Mouse (Mus musculus): ENCODE results near the gene Scoc. TPM values are rescaled to one million over a fixed set of nuclear protein-coding genes. Genes with fewer than 3 reads are reported as not detected.
A peak's percentile ranks its signal among the peaks of the same experiment; 100 is the strongest.
"Not testable (repeated sequence)": the region's sequence is repeated elsewhere in the genome, so short reads cannot be mapped to it uniquely, and the experiment has no call there.

Scoc gene
- 109 and 127 TPM in 2 replicates for polyA plus RNA-seq (2016; fragmentation: Nextera tagmentation; extraction: Ambion mirVana)

- H3K9ac ChIP-seq (replicated peaks): no peak within 1 kb of the TSS
- H3K4me2 ChIP-seq: no peak within 1 kb of the TSS
- WGBS: 81% methylated on average over 14 of the region's 14 CpGs
- H3K36me3 ChIP-seq: no peaks in the 10 kb centered on the region
- H3K4me1 ChIP-seq (replicated peaks): no peaks in the 10 kb centered on the region
- no peaks in the 10 kb centered on the region for H3K9me3 ChIP-seq
- no peaks in the 10 kb centered on the region for H3K27me3 ChIP-seq
- no peak within 1 kb of the TSS for H3K4me3 ChIP-seq (replicated peaks)
- no peak within 1 kb of the TSS for H3K27ac ChIP-seq
- ATAC-seq (ENCODE audit: insufficient number of reproducible peaks, insufficient read depth, low FRiP score, low TSS enrichment, low read depth): no peak
These were observed at the start of gene Scoc for GRCm38 (mm10) chr8:83458222-83458621. TSS of gene Scoc (minus strand) at chr8:83458391.

DNA sequence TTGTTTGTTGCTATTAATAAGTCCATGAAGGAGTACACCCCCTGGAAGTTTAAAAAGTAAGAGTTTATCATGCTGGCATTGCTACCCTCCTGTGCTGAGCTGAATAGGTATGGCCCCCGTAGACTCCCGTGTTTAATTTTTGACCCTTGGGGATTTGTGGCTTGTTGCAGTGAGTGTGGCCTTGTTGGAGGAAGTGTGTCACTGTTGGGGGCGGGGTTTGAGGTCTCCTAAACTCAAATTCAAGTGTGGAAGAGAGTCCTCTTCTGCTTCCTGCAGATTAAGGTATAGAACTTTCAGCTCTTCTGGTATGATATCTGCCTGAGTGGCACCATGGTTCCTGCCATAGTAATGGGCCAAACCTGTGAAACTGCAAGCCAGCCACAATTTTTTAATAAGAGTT lies 1.4 kb upstream of the Scoc start:
- Histone ChIP-seq H3K4me2 (no peak overlapping the region), H3K36me3 (no peaks in the 10 kb centered on the region), H3K4me1 (replicated peaks) (no peaks in the 10 kb centered on the region), H3K4me3 (replicated peaks) (no peak overlapping the region), H3K27me3 (no peaks in the 10 kb centered on the region), H3K9ac (replicated peaks) (no peak overlapping the region), H3K27ac (no peak overlapping the region), H3K9me3 (no peaks in the 10 kb centered on the region)
- WGBS: 71% methylated on average over 3 of the region's 3 CpGs
- ATAC-seq (ENCODE audit: insufficient number of reproducible peaks, insufficient read depth, low FRiP score, low TSS enrichment, low read depth): no peak

GRCm38 (mm10) chr8:83457121-83457520 lies 1.1 kb downstream of the Scoc start:
- no peaks in the 10 kb centered on the region for H3K27me3 ChIP-seq
- no peak overlapping the region for H3K27ac ChIP-seq
- H3K4me3 ChIP-seq (replicated peaks): no peak overlapping the region
- H3K9ac ChIP-seq (replicated peaks): no peak overlapping the region
- H3K36me3 ChIP-seq: no peaks in the 10 kb centered on the region
- no peak overlapping the region for H3K4me2 ChIP-seq
- 65% methylated on average over 6 of the region's 6 CpGs for WGBS
- H3K4me1 ChIP-seq (replicated peaks): no peaks in the 10 kb centered on the region
- no peak for ATAC-seq (ENCODE audit: insufficient number of reproducible peaks, insufficient read depth, low FRiP score, low TSS enrichment, low read depth)
- H3K9me3 ChIP-seq: no peaks in the 10 kb centered on the region

- WGBS: 24% methylated on average over 3 of the region's 3 CpGs
- no peak for ATAC-seq (ENCODE audit: insufficient number of reproducible peaks, insufficient read depth, low FRiP score, low TSS enrichment, low read depth)
- Histone ChIP-seq H3K9ac (replicated peaks) (no peak overlapping the region), H3K9me3 (no peaks in the 10 kb centered on the region), H3K27me3 (no peaks in the 10 kb centered on the region), H3K36me3 (no peaks in the 10 kb centered on the region), H3K4me3 (replicated peaks) (no peak overlapping the region), H3K27ac (no peak overlapping the region), H3K4me2 (no peak overlapping the region), H3K4me1 (replicated peaks) (no peaks in the 10 kb centered on the region)
These were observed 7.1 kb downstream of the Scoc start for GRCm38 (mm10) chr8:83451056-83451455.

DNA sequence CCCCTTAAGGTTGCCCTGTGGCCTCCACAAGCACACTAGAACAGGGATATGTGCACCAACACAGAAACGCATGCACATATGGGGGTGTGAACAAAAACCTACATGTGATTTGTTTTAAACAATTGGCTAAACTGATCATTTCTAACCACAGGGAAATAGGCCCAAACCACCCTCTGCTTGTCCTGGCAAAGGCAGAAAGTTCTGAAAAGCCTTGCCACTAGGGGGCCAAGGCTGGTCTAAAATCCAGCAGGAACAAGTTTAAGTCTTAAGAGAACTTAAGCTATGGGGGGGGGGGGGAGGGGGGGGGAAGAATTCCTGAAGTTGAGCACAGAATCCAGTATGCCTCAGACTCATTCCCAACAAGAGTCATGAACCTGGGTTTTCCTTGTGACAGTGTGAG lies 8.2 kb downstream of the Scoc start:
- WGBS: 79% methylated on average over 1 of the region's 1 CpGs
- H3K4me3 ChIP-seq (replicated peaks): no peak overlapping the region
- no peaks in the 10 kb centered on the region for H3K9me3 ChIP-seq
- H3K27me3 ChIP-seq: no peaks in the 10 kb centered on the region
- H3K36me3 ChIP-seq: no peaks in the 10 kb centered on the region
- H3K27ac ChIP-seq: no peak overlapping the region
- ATAC-seq (ENCODE audit: insufficient number of reproducible peaks, insufficient read depth, low FRiP score, low TSS enrichment, low read depth): no peak
- H3K9ac ChIP-seq (replicated peaks): no peak overlapping the region
- H3K4me1 ChIP-seq (replicated peaks): no peaks in the 10 kb centered on the region
- H3K4me2 ChIP-seq: no peak overlapping the region

GRCm38 (mm10) chr8:83443052-83443400 lies 15.2 kb downstream of the Scoc start:
- Histone ChIP-seq H3K27ac (peak overlapping the region; percentile 94), H3K4me3 (replicated peaks) (peak overlapping the region; percentile 95), H3K36me3 (peaks cover under 1% of the 10 kb centered on the region), H3K4me2 (peak overlapping the region; percentile 71), H3K9ac (replicated peaks) (peak overlapping the region; percentile 66), H3K9me3 (no peaks in the 10 kb centered on the region), H3K4me1 (replicated peaks) (peaks cover 15% of the 10 kb centered on the region), H3K27me3 (no peaks in the 10 kb centered on the region)
- ATAC-seq (ENCODE audit: insufficient number of reproducible peaks, insufficient read depth, low FRiP score, low TSS enrichment, low read depth): no peak
- 29% methylated on average over 5 of the region's 5 CpGs for WGBS

- H3K4me2 ChIP-seq: peak overlapping the region; percentile 71
- ATAC-seq (ENCODE audit: insufficient number of reproducible peaks, insufficient read depth, low FRiP score, low TSS enrichment, low read depth): peak; percentile 100
- under 1% methylated on average over 64 of the region's 64 CpGs for WGBS
These were observed 15.7 kb downstream of the Scoc start for GRCm38 (mm10) chr8:83442243-83443051.

GRCm38 (mm10) chr8:83441656-83442242 lies 16.4 kb downstream of the Scoc start:
- Histone ChIP-seq H3K36me3 (peaks cover 13% of the 10 kb centered on the region), H3K27ac (peak overlapping the region; percentile 94), H3K4me2 (peak overlapping the region; percentile 71), H3K27me3 (no peaks in the 10 kb centered on the region), H3K4me3 (replicated peaks) (peak overlapping the region; percentile 95), H3K9ac (replicated peaks) (peak overlapping the region; percentile 93), H3K4me1 (replicated peaks) (peaks cover 15% of the 10 kb centered on the region), H3K9me3 (no peaks in the 10 kb centered on the region)
- WGBS: 2% methylated on average over 29 of the region's 29 CpGs
- ATAC-seq (ENCODE audit: insufficient number of reproducible peaks, insufficient read depth, low FRiP score, low TSS enrichment, low read depth): no peak

More at GRCm38 (mm10) chr8:83442243-83443051, 15.7 kb downstream of the Scoc start:
- peak overlapping the region; percentile 95 for H3K4me3 ChIP-seq (replicated peaks)
- H3K27me3 ChIP-seq: no peaks in the 10 kb centered on the region
- peaks cover 15% of the 10 kb centered on the region for H3K4me1 ChIP-seq (replicated peaks)
- H3K36me3 ChIP-seq: peaks cover 6% of the 10 kb centered on the region
- no peaks in the 10 kb centered on the region for H3K9me3 ChIP-seq
- peak overlapping the region; percentile 93 for H3K9ac ChIP-seq (replicated peaks)
- peak overlapping the region; percentile 94 for H3K27ac ChIP-seq

- Histone ChIP-seq H3K27me3 (no peaks in the 10 kb centered on the region), H3K9ac (replicated peaks) (no peak overlapping the region), H3K27ac (no peak overlapping the region), H3K9me3 (no peaks in the 10 kb centered on the region), H3K4me2 (no peak overlapping the region), H3K4me1 (replicated peaks) (peaks cover 15% of the 10 kb centered on the region), H3K36me3 (peaks cover 39% of the 10 kb centered on the region), H3K4me3 (replicated peaks) (no peak overlapping the region)
- ATAC-seq (ENCODE audit: insufficient number of reproducible peaks, insufficient read depth, low FRiP score, low TSS enrichment, low read depth): no peak
- WGBS: 80% methylated on average over 1 of the region's 1 CpGs
These were observed 21.1 kb downstream of the Scoc start for GRCm38 (mm10) chr8:83437077-83437476.

GRCm38 (mm10) chr8:83429071-83429524 lies 29.1 kb downstream of the Scoc start:
- 50% methylated on average over 4 of the region's 4 CpGs for WGBS
- Histone ChIP-seq H3K9me3 (no peaks in the 10 kb centered on the region), H3K27ac (no peak overlapping the region), H3K36me3 (peaks cover 14% of the 10 kb centered on the region), H3K4me2 (no peak overlapping the region), H3K4me3 (replicated peaks) (no peak overlapping the region), H3K4me1 (replicated peaks) (no peaks in the 10 kb centered on the region), H3K27me3 (no peaks in the 10 kb centered on the region), H3K9ac (replicated peaks) (no peak overlapping the region)
- ATAC-seq (ENCODE audit: insufficient number of reproducible peaks, insufficient read depth, low FRiP score, low TSS enrichment, low read depth): no peak

GRCm38 (mm10) chr8:83428621-83429020 lies 29.6 kb downstream of the Scoc start:
- not testable (repeated sequence) for H3K4me1 ChIP-seq (replicated peaks); H3K4me2 ChIP-seq; H3K9ac ChIP-seq (replicated peaks); ATAC-seq (ENCODE audit: insufficient number of reproducible peaks, insufficient read depth, low FRiP score, low TSS enrichment, low read depth); H3K27ac ChIP-seq; H3K9me3 ChIP-seq; H3K4me3 ChIP-seq (replicated peaks); H3K36me3 ChIP-seq; H3K27me3 ChIP-seq
- WGBS: 91% methylated on average over 3 of the region's 3 CpGs
